Mouse (Mus musculus) hindbrain, embryonic 14.5 days (tissue): ENCODE results near the gene Ptges. TPM values are rescaled to one million over a fixed set of nuclear protein-coding genes. Genes with fewer than 3 reads are reported as not detected.
"Not testable (repeated sequence)": the region's sequence is repeated elsewhere in the genome, so short reads cannot be mapped to it uniquely, and the experiment has no call there.

ENCODE experiments used
- ATAC-seq: fragments of 200-750 bp; cut with Nextera tagmentation; 2 replicates; pipeline ENCODE4 v1.8.0; 2017; ENCODE audit warnings: moderate number of reproducible peaks, mild to moderate bottlenecking, moderate TSS enrichment, moderate library complexity; ENCODE audit not compliant: low FRiP score
- DNase-seq: peaks from one replicate; pipeline ENCODE4 v3.0.0-alpha.2; 2015; ENCODE audit warnings: low spot score
- H3K27ac ChIP-seq: fragments of 300-500 bp; sonication (generic); 2 replicates; pipeline ENCODE4 v1.5.1; 2014; ENCODE audit warnings: mild to moderate bottlenecking, moderate library complexity
- H3K27me3 ChIP-seq: fragments of 300-500 bp; sonication (generic); 2 replicates; pipeline ENCODE4 v1.6.1; 2014; ENCODE audit warnings: mild to moderate bottlenecking, low read length, mixed read lengths; ENCODE audit not compliant: control insufficient read depth, insufficient read depth
- H3K36me3 ChIP-seq: fragments of 300-500 bp; sonication (generic); replicated peaks from 2 replicates; pipeline ENCODE4 v1.6.1; 2014; ENCODE audit not compliant: control insufficient read depth, insufficient read depth
- H3K4me1 ChIP-seq: fragments of 300-500 bp; sonication (generic); replicated peaks from 2 replicates; pipeline ENCODE4 v1.6.1; 2014; ENCODE audit warnings: antibody characterized with exemption, low read length, mixed read lengths; ENCODE audit not compliant: control insufficient read depth, insufficient read depth
- H3K4me2 ChIP-seq: fragments of 300-500 bp; sonication (generic); replicated peaks from 2 replicates; pipeline ENCODE4 v1.6.1; 2014; ENCODE audit warnings: mild to moderate bottlenecking, moderate library complexity
- H3K4me3 ChIP-seq: fragments of 300-500 bp; sonication (generic); replicated peaks from 2 replicates; pipeline ENCODE4 v1.5.1; 2014; ENCODE audit warnings: mild to moderate bottlenecking, low read length
- H3K9ac ChIP-seq: fragments of 300-500 bp; sonication (generic); 2 replicates; pipeline ENCODE4 v1.6.1; 2014
- H3K9me3 ChIP-seq: fragments of 300-500 bp; sonication (generic); 2 replicates; pipeline ENCODE4 v1.6.1; 2016; ENCODE audit warnings: low read length; ENCODE audit not compliant: control insufficient read depth
- WGBS: fragments of 180-500 bp; shearing (Covaris S2); extraction: QIAGEN DNeasy Blood & Tissue Kit; methylation state at CpG from one replicate; pipeline ENCODE4 v1.1.7; 2014; 5-methylcytosine and 5-hydroxymethylcytosine counted together
- polyA plus RNA-seq: library from polyadenylated mRNA; unstranded; fragments of >200 nt; fragmentation: Nextera tagmentation; extraction: Ambion mirVana; gene quantifications from 2 replicates; pipeline ENCODE4 v1.2.1, GENCODE M21; 2014

The Ptges gene
- polyA plus RNA-seq, 1 experiment from 2014 or later, result 3.7 TPM

- H3K4me3 ChIP-seq, result no peak overlapping the region
- H3K36me3 ChIP-seq, result no peaks in the 10 kb centered on the region
- H3K27ac ChIP-seq, result no peak overlapping the region
- ATAC-seq (no peak), DNase-seq (no peak)
- no peaks in the 10 kb centered on the region for H3K27me3 ChIP-seq
- no peaks in the 10 kb centered on the region for H3K4me1 ChIP-seq
- H3K9ac ChIP-seq, result no peak overlapping the region
- H3K4me2 ChIP-seq, result no peak overlapping the region
- WGBS, result 83% methylated on average over 7 of the region's 7 CpGs
- no peaks in the 10 kb centered on the region for H3K9me3 ChIP-seq
These were observed 9.4 kb downstream of the Ptges start for GRCm38 (mm10) chr2:30920216-30920615.

- no peak for ATAC-seq
- DNase-seq, result no peak
- Histone ChIP-seq H3K9me3 (no peaks in the 10 kb centered on the region), H3K4me1 (no peaks in the 10 kb centered on the region), H3K4me2 (no peak overlapping the region), H3K27me3 (no peaks in the 10 kb centered on the region), H3K27ac (no peak overlapping the region), H3K4me3 (no peak overlapping the region), H3K9ac (no peak overlapping the region), H3K36me3 (no peaks in the 10 kb centered on the region)
- WGBS, result 61% methylated on average over 8 of the region's 8 CpGs
These were observed 10.8 kb downstream of the Ptges start for GRCm38 (mm10) chr2:30918780-30919329.

- Histone ChIP-seq H3K9me3 (no peaks in the 10 kb centered on the region), H3K36me3 (no peaks in the 10 kb centered on the region), H3K4me3 (no peak overlapping the region), H3K4me1 (no peaks in the 10 kb centered on the region), H3K4me2 (no peak overlapping the region), H3K27me3 (no peaks in the 10 kb centered on the region), H3K27ac (no peak overlapping the region), H3K9ac (no peak overlapping the region)
- 48% methylated on average over 6 of the region's 6 CpGs for WGBS
- DNase-seq (no peak), ATAC-seq (no peak)
These were observed 11.5 kb downstream of the Ptges start for GRCm38 (mm10) chr2:30918126-30918525.

- ATAC-seq, result no peak
- Histone ChIP-seq H3K4me2 (no peak overlapping the region), H3K4me3 (no peak overlapping the region), H3K36me3 (no peaks in the 10 kb centered on the region), H3K27ac (no peak overlapping the region), H3K4me1 (no peaks in the 10 kb centered on the region), H3K27me3 (no peaks in the 10 kb centered on the region), H3K9me3 (no peaks in the 10 kb centered on the region), H3K9ac (no peak overlapping the region)
- WGBS, result 85% methylated on average over 7 of the region's 7 CpGs
- no peak for DNase-seq
These were observed 12.0 kb downstream of the Ptges start for GRCm38 (mm10) chr2:30917649-30918048.

- not testable (repeated sequence) for H3K27ac ChIP-seq, H3K4me3 ChIP-seq, H3K27me3 ChIP-seq, ATAC-seq, H3K36me3 ChIP-seq, DNase-seq, H3K4me2 ChIP-seq, H3K9me3 ChIP-seq, H3K4me1 ChIP-seq, H3K9ac ChIP-seq
- 64% methylated on average over 6 of the region's 6 CpGs for WGBS
These were observed 13.7 kb downstream of the Ptges start for GRCm38 (mm10) chr2:30915933-30916332.

GRCm38 (mm10) chr2:30915376-30915775 lies 14.3 kb downstream of the Ptges start:
- no peaks in the 10 kb centered on the region for H3K9me3 ChIP-seq
- no peaks in the 10 kb centered on the region for H3K4me1 ChIP-seq
- H3K36me3 ChIP-seq, result no peaks in the 10 kb centered on the region
- no peak overlapping the region for H3K9ac ChIP-seq
- no peaks in the 10 kb centered on the region for H3K27me3 ChIP-seq
- H3K4me2 ChIP-seq, result no peak overlapping the region
- no peak overlapping the region for H3K27ac ChIP-seq
- no peak for ATAC-seq
- WGBS, result 80% methylated on average over 5 of the region's 5 CpGs
- no peak overlapping the region for H3K4me3 ChIP-seq
- DNase-seq, result no peak

GRCm38 (mm10) chr2:30914836-30915235 lies 14.8 kb downstream of the Ptges start:
- H3K4me2 ChIP-seq, result no peak overlapping the region
- H3K27ac ChIP-seq, result no peak overlapping the region
- DNase-seq (no peak), ATAC-seq (no peak)
- H3K4me1 ChIP-seq, result no peaks in the 10 kb centered on the region
- H3K9ac ChIP-seq, result no peak overlapping the region
- 37% methylated on average over 3 of the region's 3 CpGs for WGBS
- no peaks in the 10 kb centered on the region for H3K36me3 ChIP-seq
- no peak overlapping the region for H3K4me3 ChIP-seq
- no peaks in the 10 kb centered on the region for H3K9me3 ChIP-seq
- no peaks in the 10 kb centered on the region for H3K27me3 ChIP-seq

GRCm38 (mm10) chr2:30913022-30913421 lies 16.6 kb downstream of the Ptges start:
- Histone ChIP-seq H3K4me2 (no peak overlapping the region), H3K9ac (no peak overlapping the region), H3K36me3 (no peaks in the 10 kb centered on the region), H3K9me3 (no peaks in the 10 kb centered on the region), H3K27me3 (no peaks in the 10 kb centered on the region), H3K4me3 (no peak overlapping the region), H3K27ac (no peak overlapping the region), H3K4me1 (no peaks in the 10 kb centered on the region)
- no peak for DNase-seq
- no peak for ATAC-seq
- WGBS, result 87% methylated on average over 8 of the region's 8 CpGs

GRCm38 (mm10) chr2:30912291-30912773 lies 17.3 kb downstream of the Ptges start:
- Histone ChIP-seq H3K27me3 (no peaks in the 10 kb centered on the region), H3K4me2 (no peak overlapping the region), H3K4me3 (no peak overlapping the region), H3K27ac (no peak overlapping the region), H3K9me3 (no peaks in the 10 kb centered on the region), H3K9ac (no peak overlapping the region), H3K4me1 (no peaks in the 10 kb centered on the region), H3K36me3 (no peaks in the 10 kb centered on the region)
- 59% methylated on average over 4 of the region's 4 CpGs for WGBS
- DNase-seq (no peak), ATAC-seq (no peak)

GRCm38 (mm10) chr2:30906641-30907040 lies 23.0 kb downstream of the Ptges start:
- Histone ChIP-seq H3K9me3 (no peaks in the 10 kb centered on the region), H3K27me3 (peaks cover 5% of the 10 kb centered on the region), H3K4me1 (peaks cover 11% of the 10 kb centered on the region; the same call in 1 of the 2 replicates), H3K27ac (no peak overlapping the region), H3K4me3 (no peak overlapping the region), H3K36me3 (no peaks in the 10 kb centered on the region), H3K4me2 (no peak overlapping the region), H3K9ac (no peak overlapping the region)
- 70% methylated on average over 4 of the region's 4 CpGs for WGBS
- no peak for DNase-seq
- ATAC-seq, result no peak
